Mouse (Mus musculus): ENCODE results near the gene Rptn.

The Rptn gene

GRCm38 (mm10) chr3:93393366-93393765 is at the start of gene Rptn:
Gene Rptn (plus strand): TSS chr3:93393699.
- in situ Hi-C loops (cut with MboI; ENCODE audit: low pct_unique_long_range_greater_than_20kb in 1 of 2, low sequenced_read_pairs in 2 of 2, unreplicated experiment in 1 of 2): no loop called here

GRCm38 (mm10) chr3:93346896-93347295 is 46.6 kb upstream of the Rptn start:
- in situ Hi-C loops (cut with MboI; ENCODE audit: low pct_unique_long_range_greater_than_20kb in 1 of 2, low sequenced_read_pairs in 2 of 2, unreplicated experiment in 1 of 2): no loop called here

- in situ Hi-C loops (cut with MboI; ENCODE audit: low pct_unique_long_range_greater_than_20kb in 1 of 2, low sequenced_read_pairs in 2 of 2, unreplicated experiment in 1 of 2): loop anchor here (5.0 to 10.0 kb wide), 3 partner anchors 47 to 135 kb away; no protein-coding TSS in a partner anchor
These were observed 33.5 kb upstream of the Rptn start for GRCm38 (mm10) chr3:93360045-93360444.

GRCm38 (mm10) chr3:93361933-93362574 is 31.4 kb upstream of the Rptn start:
- in situ Hi-C loops (cut with MboI; ENCODE audit: low pct_unique_long_range_greater_than_20kb in 1 of 2, low sequenced_read_pairs in 2 of 2, unreplicated experiment in 1 of 2): loop anchor here (5.0 to 10.0 kb wide), 3 partner anchors 45 to 133 kb away; no protein-coding TSS in a partner anchor

GRCm38 (mm10) chr3:93366966-93367575 is 26.4 kb upstream of the Rptn start:
- in situ Hi-C loops (cut with MboI; ENCODE audit: low pct_unique_long_range_greater_than_20kb in 1 of 2, low sequenced_read_pairs in 2 of 2, unreplicated experiment in 1 of 2): loop anchor here in 1 of 2 experiments (10.0 kb wide), 1 partner anchor 128 kb away; no protein-coding TSS in a partner anchor

- in situ Hi-C loops (cut with MboI; ENCODE audit: low pct_unique_long_range_greater_than_20kb in 1 of 2, low sequenced_read_pairs in 2 of 2, unreplicated experiment in 1 of 2): loop anchor here in 1 of 2 experiments (10.0 kb wide), 1 partner anchor 127 kb away; no protein-coding TSS in a partner anchor
These were observed 25.3 kb upstream of the Rptn start for GRCm38 (mm10) chr3:93368171-93368570.

- in situ Hi-C loops (cut with MboI; ENCODE audit: low pct_unique_long_range_greater_than_20kb in 1 of 2, low sequenced_read_pairs in 2 of 2, unreplicated experiment in 1 of 2): no loop called here
These were observed 20.1 kb upstream of the Rptn start for GRCm38 (mm10) chr3:93373416-93373815.

GRCm38 (mm10) chr3:93375196-93375595 is 18.3 kb upstream of the Rptn start:
- in situ Hi-C loops (cut with MboI; ENCODE audit: low pct_unique_long_range_greater_than_20kb in 1 of 2, low sequenced_read_pairs in 2 of 2, unreplicated experiment in 1 of 2): no loop called here

GRCm38 (mm10) chr3:93375601-93376000 is 17.9 kb upstream of the Rptn start:
- in situ Hi-C loops (cut with MboI; ENCODE audit: low pct_unique_long_range_greater_than_20kb in 1 of 2, low sequenced_read_pairs in 2 of 2, unreplicated experiment in 1 of 2): no loop called here

GRCm38 (mm10) chr3:93378146-93378545 is 15.4 kb upstream of the Rptn start:
- in situ Hi-C loops (cut with MboI; ENCODE audit: low pct_unique_long_range_greater_than_20kb in 1 of 2, low sequenced_read_pairs in 2 of 2, unreplicated experiment in 1 of 2): no loop called here

- in situ Hi-C loops (cut with MboI; ENCODE audit: low pct_unique_long_range_greater_than_20kb in 1 of 2, low sequenced_read_pairs in 2 of 2, unreplicated experiment in 1 of 2): no loop called here
These were observed 10.4 kb downstream of the Rptn start for GRCm38 (mm10) chr3:93403936-93404335.

- in situ Hi-C loops (cut with MboI; ENCODE audit: low pct_unique_long_range_greater_than_20kb in 1 of 2, low sequenced_read_pairs in 2 of 2, unreplicated experiment in 1 of 2): loop anchor here in 1 of 2 experiments (5.0 kb wide), 1 partner anchor 45 kb away; no protein-coding TSS in a partner anchor
These were observed 13.5 kb downstream of the Rptn start for GRCm38 (mm10) chr3:93406992-93407391.

- in situ Hi-C loops (cut with MboI; ENCODE audit: low pct_unique_long_range_greater_than_20kb in 1 of 2, low sequenced_read_pairs in 2 of 2, unreplicated experiment in 1 of 2): no loop called here
These were observed 18.4 kb downstream of the Rptn start for GRCm38 (mm10) chr3:93411905-93412304.

GRCm38 (mm10) chr3:93431673-93432072 is 38.2 kb downstream of the Rptn start:
- in situ Hi-C loops (cut with MboI; ENCODE audit: low pct_unique_long_range_greater_than_20kb in 1 of 2, low sequenced_read_pairs in 2 of 2, unreplicated experiment in 1 of 2): no loop called here

GRCm38 (mm10) chr3:93442030-93442429 is 48.5 kb downstream of the Rptn start, which contains the start of gene Tchh:
Gene Tchh (plus strand): TSS chr3:93442330.
- in situ Hi-C loops (cut with MboI; ENCODE audit: low pct_unique_long_range_greater_than_20kb in 1 of 2, low sequenced_read_pairs in 2 of 2, unreplicated experiment in 1 of 2): no loop called here

- in situ Hi-C loops (cut with MboI; ENCODE audit: low pct_unique_long_range_greater_than_20kb in 1 of 2, low sequenced_read_pairs in 2 of 2, unreplicated experiment in 1 of 2): no loop called here
These were observed 50.1 kb downstream of the Rptn start for GRCm38 (mm10) chr3:93443501-93444101.

- in situ Hi-C loops (cut with MboI; ENCODE audit: low pct_unique_long_range_greater_than_20kb in 1 of 2, low sequenced_read_pairs in 2 of 2, unreplicated experiment in 1 of 2): no loop called here
These were observed 51.1 kb downstream of the Rptn start for GRCm38 (mm10) chr3:93444343-93445164.

GRCm38 (mm10) chr3:93445165-93445705 is 51.7 kb downstream of the Rptn start:
- in situ Hi-C loops (cut with MboI; ENCODE audit: low pct_unique_long_range_greater_than_20kb in 1 of 2, low sequenced_read_pairs in 2 of 2, unreplicated experiment in 1 of 2): no loop called here
